Mouse (Mus musculus): ENCODE measurements at regions not wholly inside any gene's neighbourhood (a gene's known extent, or its start where the extent isn't known, plus 50 kb on each side); places are given as distances from the start of the nearest gene placed in this dataset.

- Histone ChIP-seq H3K4me1 (ENCODE audit: control insufficient read depth, insufficient read depth, low read length) (0 out of 2 replicates have a peak, but pooled peaks cover 3% of the 10 kb centered on the region), H3K4me2 (ENCODE audit: low read depth, severe bottlenecking) (no peak overlapping the region), H3K27ac (replicated peaks; ENCODE audit: low read depth, low read length) (no peak overlapping the region), H3K4me3 (ENCODE audit: low read depth, low read length) (no peak overlapping the region), H3K36me3 (ENCODE audit: control insufficient read depth, insufficient read depth, low read length) (no peaks in the 10 kb centered on the region), H3K27me3 (ENCODE audit: control insufficient read depth, insufficient read depth, low read length) (no peaks in the 10 kb centered on the region), H3K9ac (ENCODE audit: low read length) (no peak overlapping the region), H3K9me3 (ENCODE audit: control insufficient read depth, low read length) (no peaks in the 10 kb centered on the region)
- ATAC-seq (ENCODE audit: insufficient number of reproducible peaks, low FRiP score, low TSS enrichment, low read depth) (no peak), DNase-seq (ENCODE audit: low spot score) (no peak)
- WGBS: 81% methylated on average over 5 of the region's 5 CpGs
Measured at GRCm38 (mm10) chr8:34683173-34683572, 571.6 kb upstream of the Gm10131 start.

- Histone ChIP-seq H3K27me3 (ENCODE audit: control insufficient read depth, insufficient read depth, low read length) (no peaks in the 10 kb centered on the region), H3K36me3 (ENCODE audit: control insufficient read depth, insufficient read depth, low read length) (no peaks in the 10 kb centered on the region), H3K9me3 (ENCODE audit: control insufficient read depth, low read length) (no peaks in the 10 kb centered on the region), H3K9ac (ENCODE audit: low read length) (no peak overlapping the region), H3K4me2 (ENCODE audit: low read depth, severe bottlenecking) (no peak overlapping the region), H3K27ac (replicated peaks; ENCODE audit: low read depth, low read length) (no peak overlapping the region), H3K4me1 (ENCODE audit: control insufficient read depth, insufficient read depth, low read length) (0 out of 2 replicates have a peak, but pooled peaks cover 3% of the 10 kb centered on the region), H3K4me3 (ENCODE audit: low read depth, low read length) (no peak overlapping the region)
- ATAC-seq (ENCODE audit: insufficient number of reproducible peaks, low FRiP score, low TSS enrichment, low read depth): no peak
- 94% methylated on average over 8 of the region's 8 CpGs for WGBS
- DNase-seq (ENCODE audit: low spot score): no peak
Measured at GRCm38 (mm10) chr8:34682221-34682620, 570.7 kb upstream of the Gm10131 start.

- no peak overlapping the region for H3K4me2 ChIP-seq (ENCODE audit: low read depth, severe bottlenecking)
- 41% methylated on average over 14 of the region's 14 CpGs for WGBS
- DNase-seq (ENCODE audit: low spot score): peak; percentile 42
- H3K36me3 ChIP-seq (ENCODE audit: control insufficient read depth, insufficient read depth, low read length): no peaks in the 10 kb centered on the region
- no peaks in the 10 kb centered on the region for H3K9me3 ChIP-seq (ENCODE audit: control insufficient read depth, low read length)
- H3K27ac ChIP-seq (replicated peaks; ENCODE audit: low read depth, low read length): no peak overlapping the region
- H3K4me3 ChIP-seq (ENCODE audit: low read depth, low read length): no peak overlapping the region
- ATAC-seq (ENCODE audit: insufficient number of reproducible peaks, low FRiP score, low TSS enrichment, low read depth): no peak
- peaks cover 5% of the 10 kb centered on the region; the same call in 1 of the 2 replicates for H3K4me1 ChIP-seq (ENCODE audit: control insufficient read depth, insufficient read depth, low read length)
- no peak overlapping the region for H3K9ac ChIP-seq (ENCODE audit: low read length)
- H3K27me3 ChIP-seq (ENCODE audit: control insufficient read depth, insufficient read depth, low read length): no peaks in the 10 kb centered on the region
Measured at GRCm38 (mm10) chr8:34679565-34680291, 568.2 kb upstream of the Gm10131 start.

- Histone ChIP-seq H3K27ac (replicated peaks; ENCODE audit: low read depth, low read length) (no peak overlapping the region), H3K36me3 (ENCODE audit: control insufficient read depth, insufficient read depth, low read length) (no peaks in the 10 kb centered on the region), H3K9ac (ENCODE audit: low read length) (no peak overlapping the region)
Measured at GRCm38 (mm10) chr8:34678879-34679278, 567.3 kb upstream of the Gm10131 start.

GRCm38 (mm10) chr8:34671716-34672115, 560.2 kb upstream of the Gm10131 start:
- no peak overlapping the region for H3K27ac ChIP-seq (replicated peaks; ENCODE audit: low read depth, low read length)
- ATAC-seq (ENCODE audit: insufficient number of reproducible peaks, low FRiP score, low TSS enrichment, low read depth): no peak

More at GRCm38 (mm10) chr8:34678879-34679278, 567.3 kb upstream of the Gm10131 start:
- H3K4me3 ChIP-seq (ENCODE audit: low read depth, low read length): no peak overlapping the region
- no peaks in the 10 kb centered on the region for H3K9me3 ChIP-seq (ENCODE audit: control insufficient read depth, low read length)
- ATAC-seq (ENCODE audit: insufficient number of reproducible peaks, low FRiP score, low TSS enrichment, low read depth) (no peak), DNase-seq (ENCODE audit: low spot score) (no peak)
- 96% methylated on average over 8 of the region's 8 CpGs for WGBS
- H3K4me2 ChIP-seq (ENCODE audit: low read depth, severe bottlenecking): no peak overlapping the region
- H3K27me3 ChIP-seq (ENCODE audit: control insufficient read depth, insufficient read depth, low read length): no peaks in the 10 kb centered on the region
- peaks cover 5% of the 10 kb centered on the region; the same call in 1 of the 2 replicates for H3K4me1 ChIP-seq (ENCODE audit: control insufficient read depth, insufficient read depth, low read length)

GRCm38 (mm10) chr8:34670930-34671715, 559.6 kb upstream of the Gm10131 start:
- DNase-seq (ENCODE audit: low spot score): no peak

More at GRCm38 (mm10) chr8:34671716-34672115, 560.2 kb upstream of the Gm10131 start:
- 0% methylated on average over 3 of the region's 3 CpGs for WGBS
- Histone ChIP-seq H3K4me3 (ENCODE audit: low read depth, low read length) (no peak overlapping the region), H3K4me1 (ENCODE audit: control insufficient read depth, insufficient read depth, low read length) (peaks cover 7% of the 10 kb centered on the region), H3K4me2 (ENCODE audit: low read depth, severe bottlenecking) (no peak overlapping the region), H3K9ac (ENCODE audit: low read length) (no peak overlapping the region), H3K27me3 (ENCODE audit: control insufficient read depth, insufficient read depth, low read length) (no peaks in the 10 kb centered on the region), H3K9me3 (ENCODE audit: control insufficient read depth, low read length) (no peaks in the 10 kb centered on the region), H3K36me3 (ENCODE audit: control insufficient read depth, insufficient read depth, low read length) (no peaks in the 10 kb centered on the region)
- peak; percentile 53 for DNase-seq (ENCODE audit: low spot score)

GRCm38 (mm10) chr8:34669146-34669545, 557.6 kb upstream of the Gm10131 start:
- Histone ChIP-seq H3K27me3 (ENCODE audit: control insufficient read depth, insufficient read depth, low read length) (no peaks in the 10 kb centered on the region), H3K36me3 (ENCODE audit: control insufficient read depth, insufficient read depth, low read length) (no peaks in the 10 kb centered on the region), H3K4me3 (ENCODE audit: low read depth, low read length) (no peak overlapping the region), H3K9me3 (ENCODE audit: control insufficient read depth, low read length) (no peaks in the 10 kb centered on the region), H3K27ac (replicated peaks; ENCODE audit: low read depth, low read length) (no peak overlapping the region), H3K9ac (ENCODE audit: low read length) (no peak overlapping the region), H3K4me2 (ENCODE audit: low read depth, severe bottlenecking) (no peak overlapping the region), H3K4me1 (ENCODE audit: control insufficient read depth, insufficient read depth, low read length) (peaks cover 4% of the 10 kb centered on the region)
- 91% methylated on average over 3 of the region's 3 CpGs for WGBS
- ATAC-seq (ENCODE audit: insufficient number of reproducible peaks, low FRiP score, low TSS enrichment, low read depth) (no peak), DNase-seq (ENCODE audit: low spot score) (no peak)

More at GRCm38 (mm10) chr8:34670930-34671715, 559.6 kb upstream of the Gm10131 start:
- H3K9me3 ChIP-seq (ENCODE audit: control insufficient read depth, low read length): no peaks in the 10 kb centered on the region
- H3K27ac ChIP-seq (replicated peaks; ENCODE audit: low read depth, low read length): no peak overlapping the region
- no peak overlapping the region for H3K4me2 ChIP-seq (ENCODE audit: low read depth, severe bottlenecking)
- no peak for ATAC-seq (ENCODE audit: insufficient number of reproducible peaks, low FRiP score, low TSS enrichment, low read depth)
- no peak overlapping the region for H3K9ac ChIP-seq (ENCODE audit: low read length)
- WGBS: 26% methylated on average over 4 of the region's 4 CpGs
- H3K4me1 ChIP-seq (ENCODE audit: control insufficient read depth, insufficient read depth, low read length): peaks cover 7% of the 10 kb centered on the region
- no peaks in the 10 kb centered on the region for H3K36me3 ChIP-seq (ENCODE audit: control insufficient read depth, insufficient read depth, low read length)
- H3K27me3 ChIP-seq (ENCODE audit: control insufficient read depth, insufficient read depth, low read length): no peaks in the 10 kb centered on the region
- H3K4me3 ChIP-seq (ENCODE audit: low read depth, low read length): no peak overlapping the region

GRCm38 (mm10) chr8:34664429-34664828, 552.9 kb upstream of the Gm10131 start:
- no peak for DNase-seq (ENCODE audit: low spot score)
- Histone ChIP-seq H3K4me3 (ENCODE audit: low read depth, low read length) (no peak overlapping the region), H3K27ac (replicated peaks; ENCODE audit: low read depth, low read length) (no peak overlapping the region), H3K9ac (ENCODE audit: low read length) (no peak overlapping the region), H3K27me3 (ENCODE audit: control insufficient read depth, insufficient read depth, low read length) (no peaks in the 10 kb centered on the region), H3K4me2 (ENCODE audit: low read depth, severe bottlenecking) (no peak overlapping the region), H3K4me1 (ENCODE audit: control insufficient read depth, insufficient read depth, low read length) (no peaks in the 10 kb centered on the region), H3K9me3 (ENCODE audit: control insufficient read depth, low read length) (no peaks in the 10 kb centered on the region; the same call in 1 of the 2 replicates), H3K36me3 (ENCODE audit: control insufficient read depth, insufficient read depth, low read length) (no peaks in the 10 kb centered on the region)
- ATAC-seq (ENCODE audit: insufficient number of reproducible peaks, low FRiP score, low TSS enrichment, low read depth): no peak
- 96% methylated on average over 4 of the region's 4 CpGs for WGBS
